Mouse (Mus musculus) granulocyte monocyte progenitor cell, adult 5-6 weeks (primary cell): ENCODE measurements around the gene Arl6ip1. TPM values are rescaled to one million over a fixed set of nuclear protein-coding genes. Genes with fewer than 3 reads are reported as not detected.

ENCODE experiments used
- ATAC-seq: replicated peaks from 2 replicates; pipeline ENCODE4 v1.8.0; 2016; ENCODE audit warnings: mild to moderate bottlenecking, moderate TSS enrichment, inconsistent platforms; ENCODE audit not compliant: poor library complexity, severe bottlenecking
- total RNA-seq, 2 experiments: library from RNA; stranded (forward) in 1 of 2; stranded (reverse) in 1 of 2; fragments of 200-712, 200-1000 nt in 1 of 2; fragments of >200 nt in 1 of 2; fragmentation: Nextera tagmentation in 1 of 2; gene quantifications; 2 replicates each; pipeline ENCODE4 v1.2.3; 2014 to 2017

The Arl6ip1 gene
- total RNA-seq, 2 experiments from 2014 or later, result 124 to 185 TPM

- peak; percentile 31 for ATAC-seq
Measured at GRCm38 (mm10) chr7:118117539-118118210, 11.8 kb downstream of the Arl6ip1 start.

GRCm38 (mm10) chr7:118116787-118117538 lies 12.5 kb downstream of the Arl6ip1 start:
- no peak for ATAC-seq

GRCm38 (mm10) chr7:118115877-118116568 lies 13.4 kb downstream of the Arl6ip1 start, which contains the start of gene Rps15a:
Gene Rps15a (minus strand): TSS chr7:118116188.
- peak; percentile 73 for ATAC-seq

GRCm38 (mm10) chr7:118115533-118115876 lies 14.0 kb downstream of the Arl6ip1 start:
- no peak for ATAC-seq

GRCm38 (mm10) chr7:118113541-118114297 lies 15.7 kb downstream of the Arl6ip1 start:
- ATAC-seq, result no peak

GRCm38 (mm10) chr7:118111128-118111527 lies 18.3 kb downstream of the Arl6ip1 start:
- ATAC-seq, result no peak

- ATAC-seq, result no peak
Measured at GRCm38 (mm10) chr7:118107671-118108070, 21.8 kb downstream of the Arl6ip1 start.

- peak; percentile 36 for ATAC-seq
Measured at GRCm38 (mm10) chr7:118104458-118105052, 24.9 kb downstream of the Arl6ip1 start.

- no peak for ATAC-seq
Measured at GRCm38 (mm10) chr7:118103462-118104379, 25.7 kb downstream of the Arl6ip1 start.

GRCm38 (mm10) chr7:118102678-118103461 lies 26.6 kb downstream of the Arl6ip1 start:
- 0 out of 2 replicates have a peak, but pooled peaks have one; percentile 10 for ATAC-seq

- peak; percentile 66 for ATAC-seq
Measured at GRCm38 (mm10) chr7:118102231-118102630, 27.2 kb downstream of the Arl6ip1 start.

- no peak for ATAC-seq
Measured at GRCm38 (mm10) chr7:118097615-118098014, 31.8 kb downstream of the Arl6ip1 start.

- 0 out of 2 replicates have a peak, but pooled peaks have one; percentile 37 for ATAC-seq
Measured at GRCm38 (mm10) chr7:118079987-118080386, 49.5 kb downstream of the Arl6ip1 start.

- peak; percentile 37 for ATAC-seq
Measured at GRCm38 (mm10) chr7:118079097-118079496, 50.4 kb downstream of the Arl6ip1 start.
